Mouse (Mus musculus) right cerebral cortex, postnatal 36 days (tissue): ENCODE measurements at regions not wholly inside any gene's neighbourhood (a gene's known extent, or its start where the extent isn't known, plus 50 kb on each side); places are given as distances from the start of the nearest gene placed in this dataset.

Experiments used
- DNase-seq, 2 experiments: peaks; one replicate each; pipeline ENCODE4 v3.0.0; 2022; ENCODE audit warnings: low spot score in 2 of 2, mixed read lengths in 1 of 2

DNA sequence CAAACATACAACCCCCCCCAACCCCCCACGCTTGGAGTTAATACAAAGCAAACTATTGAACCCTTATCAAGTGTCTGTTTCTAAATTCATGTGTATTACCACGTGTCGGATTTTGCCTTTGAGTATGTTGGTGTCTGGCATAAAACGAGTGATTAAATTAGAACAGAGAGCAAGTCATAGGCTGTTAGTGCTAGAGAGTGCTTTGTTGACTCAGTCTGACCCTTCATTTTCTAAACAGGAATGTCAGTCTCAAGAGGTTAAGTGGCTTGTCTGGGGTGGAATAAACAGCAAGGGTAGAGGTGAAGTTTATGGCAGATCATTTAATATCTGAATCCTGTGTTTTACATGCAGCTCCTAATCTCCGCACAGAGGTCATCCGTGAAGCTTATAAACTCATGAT, 104.1 kb downstream of the Uchl5 start:
- no peak for DNase-seq

DNA sequence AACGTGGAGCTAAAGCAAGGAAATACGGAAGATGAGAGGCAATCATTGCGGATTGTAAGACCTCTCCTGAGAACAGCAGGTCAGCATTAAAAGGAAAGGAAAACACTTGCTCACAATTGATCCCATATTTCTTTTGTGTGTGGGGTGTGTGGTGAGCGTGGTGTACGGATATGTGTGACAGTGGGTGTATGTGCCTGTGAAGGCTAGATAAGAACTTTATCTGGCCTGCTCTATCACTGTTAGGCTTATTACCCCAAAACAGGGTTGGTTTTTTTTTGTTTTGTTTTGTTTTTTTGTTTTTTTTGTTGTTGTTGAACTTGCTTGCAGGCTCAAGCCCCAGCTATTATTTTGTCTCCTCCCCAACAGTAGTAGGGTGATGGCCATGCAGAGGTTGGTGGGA, 102.5 kb downstream of the Uchl5 start:
- no peak for DNase-seq

DNA sequence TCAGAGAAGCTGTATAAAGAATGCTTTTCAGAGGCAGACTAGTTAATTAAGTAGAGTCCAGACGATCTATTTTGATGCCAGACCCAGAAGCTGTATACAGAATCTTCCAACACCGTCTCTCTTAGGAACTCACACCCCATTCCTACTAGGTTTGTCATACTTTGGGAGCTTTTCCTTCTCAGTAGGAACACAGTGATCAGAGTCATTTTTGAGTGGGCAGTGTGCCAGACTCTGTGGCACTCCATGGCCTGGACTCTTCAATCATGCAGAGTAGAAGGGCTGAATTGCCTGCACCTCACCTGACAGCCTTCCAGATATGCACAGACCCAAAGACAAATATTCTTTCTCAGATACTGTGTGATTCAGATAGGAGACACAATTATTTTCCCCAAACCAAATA, 101.2 kb downstream of the Uchl5 start:
- no peak for DNase-seq

DNA sequence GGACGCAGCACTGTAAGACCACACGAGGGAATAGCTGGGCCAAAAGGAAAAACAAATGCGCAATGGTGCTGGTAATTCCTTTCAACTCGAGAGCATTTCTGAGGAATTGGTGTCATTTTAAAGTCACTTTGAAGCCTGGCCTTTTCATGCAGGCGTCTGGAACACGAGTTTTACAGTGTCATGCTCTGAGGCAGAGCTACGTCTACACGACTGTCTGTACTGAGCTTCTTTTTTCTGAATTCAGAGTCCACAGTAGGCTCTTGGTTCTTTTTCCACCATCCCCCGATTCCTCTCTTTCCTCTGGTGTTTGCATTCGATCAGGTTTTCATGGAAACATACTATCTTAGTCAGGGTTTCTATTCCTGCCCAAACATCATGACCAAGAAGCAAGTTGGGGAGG, 83.2 kb downstream of the Uchl5 start:
- no peak for DNase-seq

DNA sequence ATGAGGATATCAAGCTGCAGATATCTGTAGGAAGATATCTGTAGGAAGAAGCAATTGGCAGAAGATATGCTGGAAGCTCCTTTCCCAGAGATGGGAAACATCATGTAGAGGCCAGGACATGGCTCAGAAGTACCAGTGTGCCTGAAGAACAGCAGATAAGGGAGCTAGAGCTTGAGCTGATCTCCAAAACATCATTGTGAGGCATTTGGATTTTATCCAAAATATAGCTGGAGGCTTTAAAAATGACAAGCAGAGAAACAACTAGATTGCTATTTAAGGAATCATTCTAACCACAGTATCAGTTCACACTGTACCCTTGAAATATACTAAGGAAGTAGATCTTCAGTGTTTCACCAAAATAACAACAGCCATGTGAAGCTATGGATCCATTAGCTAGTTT, 81.5 kb downstream of the Uchl5 start:
- DNase-seq, result no peak
